Mouse (Mus musculus): ENCODE results near the gene Gm8922. TPM values are rescaled to one million over a fixed set of nuclear protein-coding genes. Genes with fewer than 3 reads are reported as not detected.
"Not testable (repeated sequence)": the region's sequence is repeated elsewhere in the genome, so short reads cannot be mapped to it uniquely, and the experiment has no call there.

The Gm8922 gene
- polyA plus RNA-seq (2012; ENCODE audit: insufficient read depth, insufficient read length, missing spikeins) = not detected in 2 replicates

GRCm38 (mm10) chr5:11681659-11682058 lies at the start of gene Gm8922:
TSS of gene Gm8922 (plus strand) at chr5:11681959.
- not testable (repeated sequence) for H3K4me1 ChIP-seq (ENCODE audit: control insufficient read depth, insufficient read depth, insufficient read length, low read length); H3K4me3 ChIP-seq (ENCODE audit: insufficient read depth, low read depth, low read length); H3K27ac ChIP-seq (replicated peaks; ENCODE audit: low read depth, low read length)

Other genes with a start within 250 kb of the Gm8922 start
- not detected in 2 replicates for gene Gm8906, start 179.3 kb upstream of the Gm8922 start, polyA plus RNA-seq (2012; ENCODE audit: insufficient read depth, insufficient read length, missing spikeins)
- not detected in 2 replicates for gene Gm6460, start 87.0 kb upstream of the Gm8922 start, polyA plus RNA-seq (2012; ENCODE audit: insufficient read depth, insufficient read length, missing spikeins)
- not detected in 2 replicates for gene Gm8926, start 88.6 kb downstream of the Gm8922 start, polyA plus RNA-seq (2012; ENCODE audit: insufficient read depth, insufficient read length, missing spikeins)
- not detected in 2 replicates for gene Gm6465, start 163.6 kb downstream of the Gm8922 start, polyA plus RNA-seq (2012; ENCODE audit: insufficient read depth, insufficient read length, missing spikeins)
- not detected in 2 replicates for gene 4933402N22Rik, start 236.1 kb downstream of the Gm8922 start, polyA plus RNA-seq (2012; ENCODE audit: insufficient read depth, insufficient read length, missing spikeins)